Mouse (Mus musculus) inflammation-experienced regulatory T-cells, adult 6 months (primary cell): ENCODE data around the gene Cxadr. TPM values are rescaled to one million over a fixed set of nuclear protein-coding genes. Genes with fewer than 3 reads are reported as not detected.

Experiments used
- ATAC-seq: one replicate; pipeline ENCODE4 v1.8.0; 2017
- polyA plus RNA-seq, 3 experiments: library from polyadenylated mRNA; unstranded; fragments of 100-300 nt; shearing (Covaris generic); gene quantifications; one replicate each; pipeline ENCODE4 v1.2.1; 2017

Cxadr gene
- 1 to 10 TPM in 2 of 3 experiments, under 1 TPM in 1; 0.65 to 1.5 (median 1.1) TPM for polyA plus RNA-seq

DNA sequence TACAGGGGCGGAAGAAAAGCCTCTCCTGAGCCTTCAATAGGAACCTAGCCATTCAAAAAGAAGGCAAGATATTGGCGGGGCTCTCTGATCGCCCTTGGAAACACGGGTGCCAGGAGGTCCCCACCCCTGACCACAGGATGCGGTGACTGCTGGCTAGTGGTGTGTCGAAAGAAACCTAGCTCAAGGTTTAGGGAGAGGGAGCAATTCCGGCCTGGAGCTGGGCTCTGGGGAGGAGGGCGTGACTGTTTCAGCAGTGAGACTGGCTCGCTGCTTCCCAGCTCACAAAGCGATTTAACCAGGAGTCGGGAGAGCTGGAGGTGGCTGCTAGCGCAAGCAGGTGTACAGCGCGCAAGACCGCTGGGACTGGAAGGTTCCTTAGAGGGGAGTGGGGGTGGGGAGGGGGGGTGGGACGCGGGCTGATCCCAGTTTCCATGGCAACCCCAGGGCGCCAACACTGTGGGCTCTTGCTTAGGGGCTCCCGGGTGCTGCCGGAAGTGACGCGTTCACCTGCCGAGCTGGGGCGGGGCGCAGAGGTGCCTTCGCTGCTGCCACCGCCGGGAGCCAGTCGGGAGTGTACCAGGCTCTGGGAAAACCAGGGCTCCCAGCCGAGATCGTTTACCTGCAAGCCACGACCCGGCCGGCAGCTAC is at the start of gene Cxadr:
Gene Cxadr, plus strand, starts transcription at position 307 of the 648 bp plus-strand sequence.
- peak; percentile 64 for ATAC-seq

DNA sequence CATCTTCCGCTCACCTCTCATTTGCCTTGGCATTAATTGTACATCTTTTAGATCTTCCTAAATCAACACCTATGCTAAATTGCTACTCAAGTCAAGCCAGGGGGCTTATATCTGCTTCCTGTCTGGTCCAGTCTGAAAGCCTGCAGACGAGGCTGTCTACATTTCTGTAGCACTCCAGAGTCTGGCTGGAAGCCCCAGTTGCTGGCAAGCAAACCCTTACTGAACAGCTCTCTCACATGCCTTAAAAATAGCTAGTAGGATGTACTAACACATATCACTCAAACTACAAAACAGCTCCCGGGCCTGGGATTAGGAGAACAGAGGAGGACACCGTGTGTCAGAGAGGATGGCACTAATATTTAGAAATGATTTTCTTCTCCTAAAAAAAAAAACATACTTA is 42.3 kb upstream of the Cxadr start:
- ATAC-seq = no peak

DNA sequence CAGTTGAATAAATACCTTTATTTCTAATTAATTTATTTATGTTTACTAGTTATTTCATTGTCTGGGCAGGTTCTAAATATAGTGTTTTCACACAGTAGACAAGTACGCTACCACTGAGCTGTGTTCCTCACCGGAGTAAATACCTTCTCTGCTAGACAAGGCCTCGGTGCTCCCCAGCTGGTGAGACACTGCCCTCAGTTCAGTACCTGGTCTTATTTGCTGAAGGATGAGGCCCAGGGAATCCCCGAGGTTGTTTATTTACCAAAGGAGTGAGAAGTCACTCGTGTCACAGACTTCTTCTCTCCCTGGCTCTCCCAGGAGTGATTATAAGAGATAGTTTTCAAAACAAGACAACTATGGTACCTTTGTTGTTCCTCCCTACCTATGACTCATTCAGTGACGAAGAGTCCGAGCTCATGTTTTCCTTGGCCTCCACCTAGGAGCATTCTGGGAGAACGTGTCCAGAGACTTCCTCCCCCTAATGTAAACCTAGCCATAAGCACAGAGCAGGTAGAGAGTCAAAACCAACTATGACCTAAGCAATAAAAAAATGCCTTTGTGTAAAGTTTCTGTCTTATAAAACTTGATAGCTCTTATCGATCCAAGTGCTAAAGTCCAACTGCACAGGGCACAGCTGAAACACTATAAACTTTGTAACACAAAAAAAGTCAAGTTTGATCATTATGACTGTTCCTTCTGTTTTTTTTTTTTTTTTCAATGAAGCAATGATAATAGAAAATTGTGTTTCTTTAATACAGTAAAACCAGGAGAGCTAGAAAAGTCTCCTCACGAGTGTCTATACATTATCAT is 41.0 kb upstream of the Cxadr start:
- ATAC-seq = no peak

DNA sequence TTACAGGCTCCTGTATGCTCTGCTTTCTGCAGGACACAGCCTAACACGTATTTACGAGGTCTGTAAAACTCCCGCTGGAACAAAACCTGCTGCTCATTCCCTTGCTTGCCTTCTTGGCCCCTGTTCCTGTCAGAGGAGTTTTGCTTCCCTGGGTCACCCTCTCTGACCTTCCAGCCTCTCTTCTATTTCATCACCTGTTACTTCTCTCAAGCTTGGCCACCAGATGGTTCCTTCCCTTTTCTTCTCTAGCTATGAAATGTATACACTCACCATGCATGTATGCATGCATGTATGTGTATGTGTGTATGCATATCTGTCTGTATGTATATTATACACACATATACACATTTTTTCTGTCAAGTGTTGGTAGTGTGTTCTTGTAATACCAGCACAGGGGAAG is 39.8 kb upstream of the Cxadr start:
- ATAC-seq = no peak

DNA sequence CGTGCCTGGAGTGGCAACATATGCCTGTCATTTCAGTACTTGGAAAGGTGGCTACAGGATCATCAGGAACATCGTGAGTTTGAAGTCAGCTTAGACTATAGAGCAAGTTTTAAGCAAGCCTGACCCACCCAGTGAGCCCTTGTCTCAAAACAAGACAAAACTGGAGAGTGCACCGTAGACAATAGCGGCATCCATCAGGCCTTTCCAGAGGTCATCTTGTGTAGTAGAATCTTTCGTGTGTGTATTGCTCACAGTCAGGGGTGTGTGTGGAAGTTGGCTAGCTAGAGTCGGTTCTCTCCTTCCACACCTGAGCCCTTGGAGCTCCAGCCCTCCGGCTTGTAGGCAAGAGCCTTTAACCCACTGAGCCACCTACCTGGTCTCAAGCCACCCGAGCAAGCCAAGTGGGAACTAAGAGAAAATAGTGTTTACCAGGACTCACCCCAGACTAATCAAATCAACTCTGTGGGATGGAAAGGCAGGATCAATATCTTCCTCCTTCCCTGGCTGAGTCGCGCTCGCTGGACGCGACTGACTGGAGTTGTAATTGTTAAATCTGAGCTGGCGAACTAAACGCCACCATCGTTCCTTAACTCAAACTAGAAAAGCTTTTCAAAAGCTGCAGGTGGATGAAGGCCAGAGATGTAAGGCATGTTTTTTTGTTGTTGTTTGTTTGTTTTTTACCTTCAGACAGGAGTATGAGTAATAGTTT is 36.7 kb upstream of the Cxadr start:
- peak; percentile 33 for ATAC-seq

DNA sequence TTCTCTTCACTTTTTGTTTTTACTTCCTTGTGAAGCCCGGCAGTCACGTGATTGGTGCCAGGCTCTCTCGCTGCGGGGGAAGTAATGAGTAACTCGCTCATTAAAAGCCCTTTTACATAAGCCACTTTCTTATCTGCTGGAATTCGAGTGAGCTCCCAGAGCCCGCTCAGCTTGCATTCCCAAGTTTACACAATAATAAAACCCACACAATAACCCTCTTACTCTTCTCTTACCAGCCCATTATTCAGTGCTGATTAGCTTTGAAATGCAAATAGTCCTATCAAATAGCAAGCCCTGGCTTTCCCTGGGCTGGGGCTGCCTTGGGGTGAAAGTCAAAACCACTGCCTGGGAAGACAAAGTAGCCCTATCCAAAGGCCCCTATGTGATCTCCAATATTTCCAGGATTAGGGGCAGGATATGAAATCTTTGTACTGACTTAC is 36.1 kb upstream of the Cxadr start:
- peak; percentile 77 for ATAC-seq

DNA sequence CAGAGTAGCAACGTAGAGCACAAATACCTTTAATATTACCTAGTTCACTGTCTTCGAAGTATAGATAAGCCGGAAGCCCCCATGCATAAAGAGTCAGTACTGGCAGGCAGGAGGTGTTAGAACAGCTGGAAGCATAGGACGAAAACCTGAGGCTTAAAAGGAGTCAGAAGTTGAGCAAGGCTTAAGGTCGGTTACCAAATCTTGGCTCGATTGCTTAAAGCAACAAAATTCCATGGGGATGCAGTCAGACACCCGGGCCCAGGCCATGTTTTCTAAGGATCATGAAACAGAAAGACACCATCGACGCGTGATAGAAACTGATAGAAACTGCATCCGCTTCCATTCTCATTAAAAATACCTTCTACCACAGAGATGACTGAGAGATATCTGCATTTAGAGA is 35.5 kb upstream of the Cxadr start:
- no peak for ATAC-seq

DNA sequence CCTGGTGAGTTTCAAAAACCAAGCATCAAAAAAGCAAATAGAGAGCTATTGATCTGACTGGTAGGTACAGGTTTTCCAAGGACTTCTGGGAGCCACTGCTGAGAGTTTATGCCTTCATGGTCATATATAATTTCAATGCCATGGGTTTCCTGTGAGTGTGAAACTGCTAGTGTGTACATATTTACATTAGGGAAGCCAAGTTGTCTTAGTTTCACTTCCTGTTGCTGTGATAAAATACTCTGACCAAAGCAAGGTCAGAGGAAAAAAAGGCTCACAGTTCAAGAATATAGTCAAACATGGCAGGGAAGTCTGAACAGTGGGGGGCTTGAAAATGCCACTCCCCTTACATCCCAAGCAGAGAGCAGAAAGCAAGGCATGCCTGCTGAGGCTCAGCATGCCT is 33.8 kb upstream of the Cxadr start:
- no peak for ATAC-seq

DNA sequence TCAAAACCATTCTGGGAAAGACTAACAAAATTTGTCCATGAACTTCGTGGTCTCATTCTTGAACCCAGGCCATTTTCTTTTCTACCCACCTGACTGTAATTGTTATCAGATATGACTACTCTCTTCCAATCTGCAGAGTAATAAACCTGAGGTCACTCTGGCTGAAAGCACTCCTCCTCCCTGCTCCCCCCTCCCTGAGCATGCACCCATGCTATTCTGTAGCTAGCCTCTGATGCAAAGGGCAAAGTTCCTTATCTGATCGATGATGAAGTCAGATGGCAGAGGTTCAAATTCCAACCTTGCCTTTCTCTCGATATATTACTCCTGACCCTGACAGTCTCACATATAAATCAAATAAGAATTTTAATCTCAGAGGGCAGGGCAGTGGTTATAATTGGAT is 33.1 kb upstream of the Cxadr start:
- no peak for ATAC-seq

DNA sequence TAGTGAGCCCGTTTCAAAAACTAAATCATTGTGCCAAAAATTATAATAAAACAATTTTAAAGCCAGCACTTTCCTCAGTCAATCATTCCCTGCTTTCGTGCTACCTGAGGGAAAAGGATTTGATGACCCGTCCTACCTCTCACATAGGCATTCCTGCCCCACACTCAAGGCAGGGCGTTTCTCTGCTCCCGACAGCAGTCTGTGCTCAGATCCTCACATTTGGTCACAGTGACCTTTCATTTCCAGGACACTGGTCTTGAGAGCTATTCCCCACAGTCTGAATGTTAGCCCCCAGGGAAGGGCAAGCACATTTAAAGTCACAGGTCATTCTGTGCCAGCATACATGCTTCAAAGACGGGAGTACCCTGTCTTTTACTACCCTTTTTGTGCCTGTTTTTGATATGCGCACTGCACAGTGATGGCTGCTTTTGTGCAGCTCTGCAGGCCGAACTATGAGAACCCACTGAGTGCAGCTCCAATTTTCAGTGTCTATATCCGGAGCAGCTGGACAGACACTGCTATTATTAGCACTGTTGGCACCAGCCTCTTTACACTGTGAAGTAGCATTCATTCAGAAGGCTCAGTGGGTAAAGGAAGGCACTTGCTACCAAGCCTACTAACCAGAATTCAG is 26.3 kb upstream of the Cxadr start:
- ATAC-seq = no peak

DNA sequence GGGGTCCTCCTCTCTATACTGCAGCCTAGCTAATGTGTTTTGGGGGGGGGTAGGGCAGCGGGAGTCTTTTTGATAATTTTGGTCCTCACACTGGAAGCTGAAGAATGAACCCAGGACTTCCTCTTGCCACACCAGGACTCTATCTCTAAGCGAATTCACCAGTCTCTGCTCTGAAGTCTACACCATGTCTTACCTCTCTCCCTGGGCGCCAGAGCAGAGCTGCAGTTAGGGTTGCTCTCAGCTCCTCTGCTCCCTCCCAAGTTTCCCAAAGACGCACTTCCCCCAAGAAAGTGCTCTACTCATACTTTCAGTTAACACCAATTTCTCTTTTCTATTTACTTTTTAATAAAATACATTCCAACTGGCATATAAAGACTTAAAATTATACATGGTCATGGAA is 23.7 kb upstream of the Cxadr start:
- ATAC-seq = no peak

DNA sequence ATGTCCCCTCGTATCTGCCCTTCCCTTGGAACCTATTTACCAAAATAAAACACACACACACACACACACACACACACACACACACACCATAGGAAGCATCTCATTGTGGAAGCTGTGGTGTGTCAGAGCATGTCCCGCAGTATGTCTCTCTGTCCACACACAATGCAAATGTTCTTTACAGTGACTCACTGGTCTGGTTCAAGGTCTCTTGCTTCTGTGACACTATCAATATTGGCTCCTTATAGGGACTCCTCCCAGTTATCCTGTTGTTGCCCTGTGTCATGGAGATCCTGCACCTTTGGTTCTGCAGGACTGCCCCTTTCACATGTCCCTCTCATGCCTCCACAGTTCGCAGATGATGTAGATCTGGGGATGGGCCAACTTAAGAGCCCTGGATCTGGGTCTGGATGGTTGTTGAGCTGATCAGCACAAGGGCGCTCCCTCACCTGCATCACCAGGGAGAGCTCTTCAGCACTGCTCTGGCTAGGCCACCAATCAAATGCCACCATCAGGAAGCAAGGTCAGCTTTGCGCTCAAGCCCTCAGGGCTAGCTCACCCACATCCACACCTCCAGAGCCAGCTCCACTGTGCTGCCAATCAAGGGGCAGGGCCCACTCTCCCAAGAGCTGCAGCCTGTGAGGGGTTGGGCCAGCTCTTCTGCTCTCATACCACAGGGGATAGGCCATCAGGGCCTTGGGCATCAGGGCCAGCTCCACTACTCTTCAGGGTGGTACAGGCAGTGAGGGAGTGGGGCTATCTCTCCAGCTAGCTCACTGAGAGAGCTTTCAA is 21.0 kb upstream of the Cxadr start:
- ATAC-seq = no peak

DNA sequence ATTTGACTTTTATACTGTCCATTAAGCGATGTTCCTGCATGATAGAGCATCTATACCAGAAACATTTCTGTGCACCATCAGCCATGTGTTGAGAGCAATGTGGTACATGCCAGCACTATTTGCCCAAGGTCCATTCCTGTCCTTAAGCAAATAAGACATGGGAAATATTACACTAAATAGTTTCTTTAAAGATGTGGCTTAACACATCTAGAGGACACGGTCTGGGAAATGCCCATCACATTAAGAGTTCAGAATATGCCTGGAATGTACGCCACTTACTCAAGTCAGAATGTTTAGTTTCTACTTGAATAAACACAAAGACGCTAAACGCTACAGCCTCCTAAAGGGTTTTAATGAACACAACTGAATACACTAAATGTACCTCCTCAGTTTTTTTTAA is 18.1 kb upstream of the Cxadr start:
- ATAC-seq = no peak

DNA sequence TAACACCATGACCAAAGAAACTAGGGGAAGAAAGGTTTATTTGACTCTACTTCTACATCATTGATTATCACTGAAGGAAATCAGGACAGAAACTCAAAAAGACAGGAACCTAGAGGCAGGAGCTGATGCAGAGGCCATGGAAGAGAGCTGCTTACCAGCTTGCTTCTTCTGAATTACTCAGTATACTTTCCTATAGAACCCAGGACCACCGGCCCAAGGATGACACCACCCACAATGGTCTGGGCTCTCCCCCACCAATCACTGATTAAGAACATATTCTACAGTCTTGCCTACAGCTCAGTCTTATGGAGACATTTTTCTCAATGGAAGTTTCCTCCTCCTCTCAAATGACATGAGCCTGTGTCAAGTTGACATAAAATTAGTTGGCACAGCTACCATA is 7.2 kb upstream of the Cxadr start:
- no peak for ATAC-seq

DNA sequence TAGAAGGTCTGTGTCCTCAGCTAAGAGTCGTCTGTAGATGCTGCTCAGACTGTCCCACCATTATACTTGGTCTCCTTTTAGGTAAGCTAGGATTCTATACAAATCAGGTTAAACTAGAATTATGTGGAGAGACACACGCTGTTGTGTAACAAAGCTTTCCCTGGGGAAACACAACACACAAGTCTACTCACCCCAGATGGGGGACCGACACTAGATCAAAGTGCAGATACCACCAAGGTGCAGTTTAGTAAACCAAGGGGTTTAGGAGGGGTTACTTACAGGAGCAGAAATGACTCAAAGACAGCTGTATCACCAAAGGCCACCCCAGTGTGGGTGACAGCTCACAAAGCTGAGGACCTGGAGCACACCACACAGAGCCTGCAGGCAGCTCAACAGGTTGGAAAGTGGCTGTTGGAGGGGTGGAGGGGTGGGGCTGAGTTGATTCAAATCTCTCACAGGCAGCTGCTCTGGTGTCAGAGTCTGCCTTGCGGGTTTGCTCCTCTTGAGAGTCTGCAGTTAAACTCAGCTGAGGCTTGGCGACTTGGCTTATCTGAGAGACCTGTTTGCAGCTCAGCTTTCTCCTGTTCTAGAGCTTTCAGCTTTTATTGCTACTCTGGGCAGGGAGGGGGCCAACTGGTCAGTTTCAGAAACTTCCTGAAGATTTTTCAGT is 6.5 kb upstream of the Cxadr start:
- ATAC-seq = no peak

DNA sequence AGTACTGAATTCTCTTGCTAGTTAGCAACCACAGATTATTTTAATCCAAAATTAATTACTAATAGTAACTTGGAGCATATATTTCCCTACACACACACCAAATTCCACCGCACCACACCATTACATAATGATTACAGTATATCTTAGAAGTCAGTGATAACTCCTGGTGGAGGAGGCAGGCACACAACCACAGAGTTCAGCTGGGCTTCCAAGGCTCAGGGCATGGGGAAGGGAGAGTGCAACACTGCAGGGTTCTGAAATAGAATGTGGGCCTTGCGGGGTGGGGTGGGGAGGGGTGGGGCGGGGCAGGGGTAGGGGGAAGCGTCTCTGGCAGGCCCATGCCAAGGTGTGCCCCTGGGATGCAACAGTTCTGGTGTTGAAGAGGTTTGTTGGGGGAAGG is 5.7 kb upstream of the Cxadr start:
- ATAC-seq = no peak

DNA sequence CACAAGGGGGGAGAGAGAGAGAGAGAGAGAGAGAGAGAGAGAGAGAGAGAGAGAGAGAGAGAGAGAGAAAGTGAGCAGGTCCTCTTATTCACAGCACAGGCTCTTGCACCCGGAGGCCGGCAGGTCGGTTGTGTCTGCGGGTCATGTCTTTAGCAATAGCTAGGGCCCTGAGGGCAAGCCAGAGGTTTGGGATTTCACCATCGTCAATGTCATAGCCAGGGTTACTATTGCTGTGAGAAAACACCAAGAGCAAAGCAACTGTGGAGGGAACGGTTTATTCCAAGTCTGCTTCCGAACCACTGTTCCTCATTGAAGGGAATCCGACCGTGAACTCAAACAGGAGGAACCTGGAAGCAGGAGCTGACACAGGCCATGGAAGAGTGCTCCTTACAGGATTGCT is 5.2 kb upstream of the Cxadr start:
- no peak for ATAC-seq

DNA sequence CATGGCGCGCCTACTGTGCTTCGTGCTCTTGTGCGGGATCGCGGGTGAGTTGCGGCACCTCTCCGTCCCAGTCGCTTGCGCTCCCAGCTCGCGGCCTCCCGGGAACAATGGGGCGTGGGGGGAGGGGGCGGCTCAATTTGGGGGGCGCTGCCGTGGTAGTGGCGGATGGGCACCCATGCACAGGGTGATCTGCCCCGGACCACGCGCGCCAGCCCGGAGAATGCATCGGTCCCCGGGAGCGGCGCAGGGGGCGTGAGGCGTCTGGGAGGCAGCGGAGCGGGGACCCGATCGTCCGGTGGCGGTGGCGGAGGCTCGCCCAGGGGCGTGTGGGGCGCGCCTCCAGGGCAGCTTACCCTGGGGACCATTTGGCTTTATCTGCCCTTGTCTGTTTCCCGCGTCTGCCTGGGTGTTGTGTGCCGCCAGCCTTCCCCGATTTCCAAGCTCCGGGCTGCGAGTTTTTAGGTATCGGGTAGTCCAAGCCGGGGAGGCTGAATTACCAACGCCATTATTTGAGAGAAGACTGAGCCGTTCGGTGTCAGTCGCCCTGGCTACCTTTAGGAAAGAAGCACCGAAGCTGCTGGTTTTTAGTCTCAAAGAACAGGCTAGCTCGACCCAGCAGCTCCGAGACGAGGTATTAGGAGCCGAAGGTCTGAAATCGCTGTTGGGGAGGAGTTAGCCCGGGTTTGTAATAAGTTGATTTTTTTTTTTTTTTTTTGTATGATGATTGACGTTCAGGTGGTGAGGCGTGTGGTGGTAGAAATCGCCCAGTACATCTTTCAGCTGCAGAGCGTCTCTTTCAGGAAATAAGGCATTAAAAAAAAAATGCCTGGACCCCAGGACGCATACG is 765 bp downstream of the Cxadr start:
- peak; percentile 25 for ATAC-seq

DNA sequence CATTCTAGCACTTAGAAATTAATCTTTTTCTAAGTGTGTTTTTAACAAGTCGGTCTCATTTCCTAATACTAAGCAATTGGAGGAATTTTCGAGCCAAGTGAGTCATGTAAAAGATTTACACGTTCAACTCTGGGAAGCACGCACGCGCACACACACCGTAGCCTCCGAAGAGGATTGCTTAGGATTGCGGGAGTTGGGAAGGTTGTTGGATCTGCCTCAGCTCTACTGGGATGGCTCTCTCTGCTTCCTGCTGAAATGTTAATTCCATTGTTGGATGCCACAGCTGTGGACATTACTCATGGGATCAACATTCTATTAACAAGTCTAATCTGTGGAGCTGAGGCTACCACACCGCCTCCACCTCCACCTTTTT is 1.4 kb downstream of the Cxadr start:
- ATAC-seq = no peak

DNA sequence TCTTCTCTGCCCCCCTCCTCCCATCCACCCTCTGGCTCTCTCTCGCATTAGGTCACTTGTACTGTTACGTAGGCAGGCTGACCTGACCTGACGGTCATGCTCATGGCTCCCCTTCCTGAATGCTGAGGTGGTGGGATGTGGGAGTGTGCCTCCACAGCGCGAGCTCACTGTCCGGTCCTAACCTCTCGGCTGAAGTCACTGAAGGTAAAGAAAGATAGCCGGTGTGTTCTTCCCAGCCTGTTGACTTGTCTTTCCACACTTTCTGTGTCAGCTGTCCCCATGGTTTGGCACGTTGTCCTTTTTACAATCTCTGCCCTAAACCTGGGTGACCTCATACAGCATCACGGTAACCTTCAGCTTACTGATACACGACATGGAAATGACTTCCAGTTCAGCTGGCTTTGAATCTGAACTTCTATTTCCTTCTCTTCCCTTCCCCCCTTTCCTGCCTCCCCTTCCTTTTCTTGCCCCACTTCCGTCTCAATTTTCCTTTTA is 4.4 kb downstream of the Cxadr start:
- no peak for ATAC-seq

DNA sequence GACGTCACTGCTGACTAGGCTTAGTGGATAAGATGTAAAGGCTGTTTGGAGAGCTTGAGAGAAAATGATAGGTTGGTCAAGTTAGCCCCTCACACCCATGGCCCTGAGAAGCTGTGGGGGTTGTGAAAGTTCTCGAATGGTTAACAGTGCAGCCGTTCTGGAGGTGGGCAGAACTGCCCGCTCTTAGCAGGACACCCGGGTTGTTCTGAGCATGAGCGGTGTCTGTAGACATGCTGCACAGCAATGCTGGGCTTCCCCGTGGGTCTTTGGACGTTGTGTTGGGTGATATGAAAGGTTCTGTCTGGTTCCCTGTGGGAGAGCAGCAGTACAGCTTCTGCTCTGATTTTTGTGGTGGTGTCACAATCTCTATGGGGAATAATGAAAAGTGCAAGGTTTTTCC is 5.3 kb downstream of the Cxadr start:
- no peak for ATAC-seq
